Mouse (Mus musculus) retina, postnatal 1 day (tissue): ENCODE results near the gene Amer3.
"Not testable (repeated sequence)": the region's sequence is repeated elsewhere in the genome, so short reads cannot be mapped to it uniquely, and the experiment has no call there.

Experiments used
- DNase-seq: peaks from one replicate; pipeline ENCODE4 v3.0.0-alpha.2; 2012

Amer3 gene

GRCm38 (mm10) chr1:34578851-34579781 lies at the start of gene Amer3:
Gene Amer3 (plus strand): TSS chr1:34579657.
- peak; percentile 88 for DNase-seq

- DNase-seq, result not testable (repeated sequence)
These were observed 44.9 kb upstream of the Amer3 start for GRCm38 (mm10) chr1:34534574-34534973.

DNA sequence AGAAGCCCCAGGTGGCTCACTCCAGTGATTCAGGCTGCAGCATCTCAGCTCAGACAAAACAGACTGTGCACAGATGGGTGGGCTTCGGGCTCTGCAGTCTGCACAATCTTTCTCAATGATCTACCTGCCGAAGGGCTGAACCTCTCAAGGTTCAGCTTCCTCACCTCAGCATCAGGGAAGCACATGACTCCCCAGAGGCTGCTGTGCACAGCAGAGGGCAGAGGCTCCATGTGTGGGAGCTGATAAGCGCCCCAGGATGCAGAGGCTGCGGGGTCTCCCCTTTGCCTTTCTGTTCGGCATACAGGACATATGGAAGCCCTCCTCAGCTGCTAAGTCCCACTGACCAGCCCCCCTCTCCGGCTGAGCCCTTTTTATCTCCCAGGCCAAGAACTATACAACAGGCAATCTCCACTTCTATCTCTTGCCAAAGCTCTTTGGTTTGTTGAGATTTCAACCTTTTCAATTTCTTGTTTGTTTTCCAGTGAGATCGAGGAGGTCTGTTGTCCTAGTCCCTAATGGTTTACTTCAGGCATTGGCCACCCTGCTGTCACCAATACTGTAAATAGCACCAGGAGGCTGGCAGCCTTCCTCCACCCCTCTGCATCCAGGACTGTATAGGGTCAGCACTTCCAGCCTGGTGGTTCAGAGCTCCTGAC lies 44.3 kb upstream of the Amer3 start, which contains the start of gene Cfc1:
Cfc1 (plus strand) TSS at position 606 of the 656 bp plus-strand sequence.
- not testable (repeated sequence) for DNase-seq

- DNase-seq, result peak; percentile 5
These were observed 43.1 kb upstream of the Amer3 start for GRCm38 (mm10) chr1:34536291-34536766.

GRCm38 (mm10) chr1:34536767-34537485 lies 42.5 kb upstream of the Amer3 start:
- DNase-seq, result peak; percentile 36

DNA sequence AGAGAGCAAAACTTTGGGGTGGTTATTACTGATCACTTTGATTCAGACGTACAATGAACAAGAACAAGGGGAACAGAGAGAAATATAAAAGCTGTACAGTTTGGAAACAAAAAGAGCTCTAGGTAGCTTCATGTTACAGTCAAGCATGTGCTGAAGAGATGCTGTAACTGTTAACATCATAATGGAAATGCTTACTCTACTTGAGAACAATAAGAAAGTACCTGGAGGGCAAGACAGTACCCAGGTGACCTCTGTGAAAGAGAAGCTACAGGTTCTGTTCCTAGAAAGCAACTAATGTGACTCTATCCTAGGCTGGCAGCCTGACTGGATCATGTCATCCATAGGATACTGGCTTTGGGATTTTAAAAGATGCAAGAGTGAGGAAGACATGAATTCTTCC lies 32.4 kb upstream of the Amer3 start:
- no peak for DNase-seq

DNA sequence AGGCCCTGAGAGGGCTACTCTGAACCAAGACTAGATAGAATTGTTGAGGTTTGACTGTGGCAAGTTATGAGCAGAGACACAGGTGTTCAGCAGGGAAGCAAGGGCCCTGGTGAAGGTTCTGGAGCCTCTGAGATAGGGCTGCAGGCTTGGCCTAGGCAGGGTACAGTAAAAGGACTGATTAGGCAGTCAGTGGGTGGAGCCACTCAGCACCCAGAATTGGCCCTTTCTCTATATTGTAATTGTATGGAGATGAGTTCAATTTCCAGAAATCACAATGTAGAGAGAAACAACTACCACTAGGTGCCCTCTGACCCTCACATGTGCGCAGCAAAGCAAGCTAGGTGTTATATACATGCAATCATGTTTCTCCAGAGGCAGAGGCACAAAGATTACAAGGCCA lies 25.8 kb upstream of the Amer3 start:
- no peak for DNase-seq

GRCm38 (mm10) chr1:34554275-34554674 lies 25.2 kb upstream of the Amer3 start:
- DNase-seq, result no peak

DNA sequence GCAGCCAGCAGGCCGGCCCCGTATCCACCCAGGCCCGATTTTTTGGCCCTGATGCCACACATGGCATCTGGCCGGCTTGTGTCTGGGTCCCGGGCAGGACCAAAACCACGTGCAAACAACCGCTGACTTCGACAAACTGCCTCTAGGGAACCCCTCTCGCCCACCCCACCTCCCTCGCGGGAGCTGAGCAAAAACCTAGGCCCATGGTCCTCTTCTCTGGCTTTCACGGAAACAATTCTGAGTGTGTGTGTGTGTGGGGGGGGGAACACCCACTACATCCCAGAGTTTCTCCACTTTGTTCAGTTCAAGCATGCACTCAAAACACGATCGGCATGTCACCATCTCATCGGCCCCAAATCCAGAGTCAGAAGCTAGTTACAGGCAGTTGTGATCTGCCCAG lies 18.6 kb upstream of the Amer3 start, which contains the start of gene Prss40:
Prss40 (minus strand) TSS at position 101 of the 400 bp plus-strand sequence.
- DNase-seq, result no peak

DNA sequence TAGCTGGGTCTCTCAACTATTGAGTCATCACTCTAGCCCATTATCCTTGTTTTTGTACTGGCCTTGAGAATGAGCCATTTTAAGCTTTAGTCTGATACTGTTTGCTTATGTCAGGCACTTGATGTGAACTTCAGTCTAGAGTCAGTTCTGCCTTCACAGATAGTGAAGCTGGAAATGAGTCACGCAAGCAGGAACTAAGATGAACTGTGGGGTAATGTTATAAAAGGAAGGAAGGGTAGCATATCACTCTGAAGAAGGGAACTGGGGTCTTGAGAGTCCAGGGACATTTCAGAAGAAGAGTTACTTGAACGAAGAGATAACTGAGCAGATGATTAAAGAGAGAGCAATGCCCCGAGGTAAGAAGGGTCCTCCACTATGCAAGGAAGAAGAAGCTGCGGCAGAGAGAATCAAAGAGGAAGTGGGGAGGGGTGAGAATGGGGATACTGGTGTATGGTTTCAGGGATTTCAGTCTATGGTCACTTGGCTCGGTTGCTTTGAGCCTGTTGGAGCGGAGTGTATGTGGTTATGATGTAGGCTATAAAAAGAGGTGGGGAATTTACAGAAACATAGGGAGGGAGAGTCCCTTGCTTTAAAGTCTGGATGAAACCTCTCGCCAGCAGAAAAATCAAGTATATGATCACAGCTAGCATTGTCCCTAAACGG lies 14.9 kb upstream of the Amer3 start:
- DNase-seq, result no peak

DNA sequence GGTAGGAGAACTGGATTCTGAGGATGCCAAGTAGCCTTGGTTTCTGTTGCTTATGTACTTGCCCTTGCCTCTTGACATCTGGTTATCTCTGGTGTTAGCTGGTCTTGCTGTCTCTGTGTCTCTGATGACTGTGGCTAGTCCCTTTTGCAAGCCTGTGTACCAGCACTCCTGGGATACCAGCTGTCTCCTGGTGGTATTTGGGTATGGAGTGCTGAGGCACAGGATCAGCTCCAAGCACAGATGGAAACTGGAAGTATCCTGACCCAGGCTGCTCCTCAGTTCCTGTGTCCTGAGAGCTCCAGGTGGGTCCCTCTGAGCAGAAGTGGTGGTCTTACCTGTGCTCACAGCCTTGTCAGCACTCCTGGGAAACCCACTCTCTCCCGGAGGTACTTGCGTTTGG lies 11.3 kb upstream of the Amer3 start:
- DNase-seq, result no peak

DNA sequence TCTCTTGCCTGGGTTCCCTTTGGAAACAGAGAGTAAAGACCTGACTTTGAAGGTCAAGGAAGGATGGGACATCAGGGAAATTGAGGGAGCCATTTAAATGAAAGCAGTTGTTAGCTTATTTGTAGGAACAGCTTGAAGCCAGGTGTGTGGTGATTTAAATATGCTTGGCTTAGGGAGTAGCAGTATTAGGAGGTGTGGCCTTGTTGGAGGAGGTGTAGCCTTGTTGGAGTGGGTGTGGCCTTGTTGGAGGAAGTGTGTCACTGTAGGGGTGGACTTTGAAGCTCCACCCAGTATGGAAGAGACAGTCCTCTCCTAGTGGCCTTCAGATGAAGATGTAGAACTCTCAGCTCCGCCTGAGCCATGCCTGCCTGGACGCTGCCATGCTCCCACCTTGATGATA lies 9.6 kb upstream of the Amer3 start:
- no peak for DNase-seq

GRCm38 (mm10) chr1:34571431-34571830 lies 8.0 kb upstream of the Amer3 start:
- DNase-seq, result no peak

DNA sequence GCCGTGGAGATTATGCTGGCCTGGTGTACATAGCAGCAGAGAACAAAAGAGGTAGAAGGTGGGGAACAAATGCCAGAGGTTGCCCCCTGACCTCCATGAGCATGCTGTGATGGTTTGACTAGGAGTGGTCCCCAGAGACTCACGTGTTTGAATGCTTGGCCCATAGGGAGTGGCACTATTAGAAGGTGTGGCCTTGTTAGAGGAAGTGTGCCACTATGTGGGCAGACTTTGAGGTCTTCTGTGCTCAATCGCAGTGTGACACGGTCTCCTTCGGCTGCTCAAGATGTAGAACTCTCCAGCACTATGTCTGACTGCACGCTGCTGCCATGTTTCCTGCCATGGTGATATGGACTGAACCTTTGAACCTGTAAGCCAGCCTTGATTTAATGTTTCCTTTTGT lies 6.2 kb upstream of the Amer3 start:
- no peak for DNase-seq

GRCm38 (mm10) chr1:34579782-34580356 lies 412 bp downstream of the Amer3 start:
- DNase-seq, result no peak

DNA sequence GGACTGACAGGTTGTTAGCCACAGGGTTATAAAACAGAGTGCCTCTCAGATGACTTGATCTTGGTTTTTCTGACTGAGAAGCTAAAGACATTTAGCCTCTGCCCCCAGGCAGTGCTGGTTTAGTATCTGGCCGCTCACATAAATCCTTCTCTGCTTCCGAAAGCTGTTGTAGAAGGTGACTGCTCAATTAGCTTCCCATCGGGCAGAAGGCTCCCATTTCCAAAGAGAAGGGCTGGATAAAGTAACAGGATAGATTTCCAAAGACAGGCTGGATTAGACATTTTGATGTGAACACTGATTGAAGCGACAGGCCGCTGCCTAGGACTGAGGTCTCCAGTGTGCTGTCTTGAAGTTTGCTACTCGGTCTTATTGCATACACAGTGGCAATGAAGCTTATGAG lies 2.8 kb downstream of the Amer3 start:
- DNase-seq, result peak; percentile 66

- peak; percentile 63 for DNase-seq
These were observed 4.4 kb downstream of the Amer3 start for GRCm38 (mm10) chr1:34583821-34584263.

- no peak for DNase-seq
These were observed 5.3 kb downstream of the Amer3 start for GRCm38 (mm10) chr1:34584736-34585135.

DNA sequence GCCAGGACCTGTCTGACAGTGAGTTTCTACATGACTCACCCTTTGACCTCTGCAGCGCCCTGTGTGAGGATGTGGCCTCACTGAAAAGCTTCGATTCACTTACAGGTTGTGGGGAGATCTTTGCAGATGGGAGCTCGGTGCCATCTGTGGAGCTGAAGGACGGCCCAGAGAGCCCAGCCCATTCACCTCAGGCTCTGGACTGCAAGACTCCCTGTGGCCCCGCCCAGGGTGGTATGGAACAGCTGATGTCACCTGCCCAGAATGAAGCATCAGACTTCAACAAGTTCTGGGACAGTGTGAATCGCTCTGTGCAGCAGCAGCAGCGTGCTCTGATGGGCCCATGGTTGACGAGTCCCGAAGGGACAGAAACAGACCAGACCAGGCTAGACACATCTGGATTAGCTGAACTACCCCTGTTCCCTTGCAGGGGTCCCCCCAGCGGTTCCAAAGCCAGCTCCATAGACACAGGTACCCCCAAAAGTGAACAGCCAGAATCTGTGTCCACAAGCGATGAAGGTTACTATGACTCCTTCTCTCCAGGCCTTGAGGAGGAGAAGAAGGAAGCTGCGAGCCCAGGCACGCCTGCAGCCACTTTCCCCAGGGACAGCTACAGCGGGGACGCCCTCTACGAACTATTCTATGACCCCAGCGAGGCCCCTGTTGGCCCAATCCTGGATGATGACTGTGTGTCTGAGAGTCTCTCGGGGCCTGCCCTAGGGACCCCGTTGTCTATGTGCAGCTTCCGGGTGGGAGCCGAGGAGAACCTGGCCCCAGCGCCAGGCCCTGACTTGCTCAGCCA lies 8.0 kb downstream of the Amer3 start:
- no peak for DNase-seq

- DNase-seq, result no peak
These were observed 20.5 kb downstream of the Amer3 start for GRCm38 (mm10) chr1:34600000-34600399.
